Comparison of ENCODE assay signal across 7 mouse cellular contexts in genomic region chr15:78836086-78836621, GRCm38 (mm10). TPM values are rescaled to one million over a fixed set of nuclear protein-coding genes. Genes with fewer than 3 reads are reported as not detected.
DNase-seq lines count a peak whose midpoint lies in the region; ATAC-seq and TF ChIP-seq lines count a peak whose summit lies in the region.

No protein-coding gene starts in this region.

- 52% methylated on average over 8 of the region's 8 CpGs for WGBS in forebrain, embryonic 12.5 days
- 36% methylated on average over 8 of the region's 8 CpGs for WGBS in hindbrain, embryonic 12.5 days
- 40% methylated on average over 8 of the region's 8 CpGs for WGBS in limb, embryonic 14.5 days

- no peaks in the 10 kb centered on the region for H3K36me3 ChIP-seq in forebrain, embryonic 12.5 days (replicated peaks)
- no peaks in the 10 kb centered on the region for H3K36me3 ChIP-seq in hindbrain, embryonic 12.5 days
- H3K36me3 ChIP-seq in limb, embryonic 14.5 days (ENCODE audit: control insufficient read depth, insufficient read depth, low read length), result no peaks in the 10 kb centered on the region
- H3K36me3 ChIP-seq in myocyte (ENCODE audit: control insufficient read depth, insufficient read depth), result no peaks in the 10 kb centered on the region

- TF ChIP-seq POLR2A in limb, embryonic 14.5 days (IDR thresholded peaks at IDR 0.05; ENCODE audit: borderline replicate concordance, extremely low read depth, insufficient read depth, insufficient read length), result no peak
- TF ChIP-seq POLR2A in myocyte (IDR thresholded peaks at IDR 0.05; ENCODE audit: insufficient read length, low read depth), result no peak

- H3K27me3 ChIP-seq in forebrain, embryonic 12.5 days, result peaks cover 36% of the 10 kb centered on the region
- peaks cover 3% of the 10 kb centered on the region; the same call in 1 of the 2 replicates for H3K27me3 ChIP-seq in hindbrain, embryonic 12.5 days
- no peaks in the 10 kb centered on the region for H3K27me3 ChIP-seq in limb, embryonic 14.5 days (ENCODE audit: control insufficient read depth, insufficient read depth, low read length)
- no peaks in the 10 kb centered on the region for H3K27me3 ChIP-seq in myocyte (ENCODE audit: control insufficient read depth, insufficient read depth, insufficient read length)

- no peaks in the 10 kb centered on the region for H3K9me3 ChIP-seq in forebrain, embryonic 12.5 days
- H3K9me3 ChIP-seq in hindbrain, embryonic 12.5 days (replicated peaks), result no peaks in the 10 kb centered on the region
- no peaks in the 10 kb centered on the region for H3K9me3 ChIP-seq in limb, embryonic 14.5 days (ENCODE audit: control insufficient read depth, low read length)

- DNase-seq in adrenal gland, postnatal 36 days, result peak; percentile 60 to 79
- no peak for DNase-seq in limb, embryonic 14.5 days (ENCODE audit: low spot score)
- DNase-seq in urinary bladder, postnatal 14 days (ENCODE audit: low spot score), result no peak
- no peak for DNase-seq in thymus, postnatal 25 days

- peak overlapping the region; percentile 1 for H3ac ChIP-seq in myocyte (ENCODE audit: control insufficient read depth, insufficient read length)

- no peak for ATAC-seq in forebrain, embryonic 12.5 days (ENCODE audit: low FRiP score)
- ATAC-seq in hindbrain, embryonic 12.5 days (ENCODE audit: low FRiP score), result no peak
- no peak for ATAC-seq in limb, embryonic 14.5 days (ENCODE audit: low FRiP score, low read depth)

- no peak overlapping the region for H3K4me3 ChIP-seq in forebrain, embryonic 12.5 days (replicated peaks)
- H3K4me3 ChIP-seq in hindbrain, embryonic 12.5 days, result no peak overlapping the region
- no peak overlapping the region for H3K4me3 ChIP-seq in limb, embryonic 14.5 days (replicated peaks; ENCODE audit: low read length)
- peak overlapping the region; percentile 1 for H3K4me3 ChIP-seq in myocyte

- H3K27ac ChIP-seq in forebrain, embryonic 12.5 days, result peak overlapping the region; percentile 50; the same call in 1 of the 2 replicates
- peak overlapping the region; percentile 72 for H3K27ac ChIP-seq in hindbrain, embryonic 12.5 days
- peak overlapping the region; percentile 48; the same call in 1 of the 2 replicates for H3K27ac ChIP-seq in limb, embryonic 14.5 days (replicated peaks; ENCODE audit: low read depth, low read length)

- H3K79me2 ChIP-seq in myocyte (ENCODE audit: control insufficient read depth, insufficient read depth), result no peaks in the 10 kb centered on the region

- H3K4me2 ChIP-seq in forebrain, embryonic 12.5 days, result no peak overlapping the region
- no peak overlapping the region for H3K4me2 ChIP-seq in hindbrain, embryonic 12.5 days (replicated peaks)
- H3K4me2 ChIP-seq in limb, embryonic 14.5 days (replicated peaks; ENCODE audit: low read depth, low read length, severe bottlenecking), result no peak overlapping the region
- H3K4me2 ChIP-seq in myocyte (ENCODE audit: low read depth), result peak overlapping the region; percentile 65

- no peak overlapping the region for H3K9ac ChIP-seq in forebrain, embryonic 12.5 days
- no peak overlapping the region for H3K9ac ChIP-seq in hindbrain, embryonic 12.5 days
- H3K9ac ChIP-seq in limb, embryonic 14.5 days (ENCODE audit: low read depth, low read length, severe bottlenecking), result no peak overlapping the region

- peaks cover 51% of the 10 kb centered on the region for H3K4me1 ChIP-seq in forebrain, embryonic 12.5 days
- peaks cover 63% of the 10 kb centered on the region for H3K4me1 ChIP-seq in hindbrain, embryonic 12.5 days
- H3K4me1 ChIP-seq in limb, embryonic 14.5 days (ENCODE audit: control insufficient read depth, insufficient read depth, low read length), result peaks cover 59% of the 10 kb centered on the region

TF ChIP-seq in myocyte, 11 proteins besides CTCF, POLR2A, EP300 and RAD21:
- TF ChIP-seq MAX (IDR thresholded peaks at IDR 0.05; ENCODE audit: low read depth), result peak; percentile 2
- TF ChIP-seq MYOD1 (IDR thresholded peaks at IDR 0.05; ENCODE audit: control insufficient read depth in 1 of 3, insufficient read length in 2 of 3, low read depth in 2 of 3), result peak in 2 of 3 experiments; percentile 76 to 85
- TF ChIP-seq POLR2AphosphoS2 (IDR thresholded peaks at IDR 0.05; ENCODE audit: insufficient read length, low read depth), result peak; percentile 31
- TF ChIP-seq TCF3 (IDR thresholded peaks at IDR 0.05; ENCODE audit: insufficient read length, low read depth), result no peak
- TF ChIP-seq TCF12 (IDR thresholded peaks at IDR 0.05; ENCODE audit: insufficient read depth, poor library complexity, severe bottlenecking), result peak; percentile 89
- peak; percentile 53 to 97 (median 93) for TF ChIP-seq MYOG (IDR thresholded peaks at IDR 0.05; ENCODE audit: control insufficient read depth in 1 of 3, insufficient read depth in 1 of 3, insufficient read length in 2 of 3, low read depth in 2 of 3)

RNA-seq across cellular contexts. Expression of gene Cdc42ep1, which starts 6.3 kb away (rescaled TPM):
- total RNA-seq in adrenal gland, postnatal 36 days (2021), result 10 to 100 TPM; 36.8 to 52.6 TPM
- polyA plus RNA-seq in forebrain, embryonic 12.5 days (2016; fragmentation: Nextera tagmentation; extraction: Ambion mirVana), result 7.7 and 8.4 TPM in 2 replicates
- polyA plus RNA-seq in hindbrain, embryonic 12.5 days (2016; fragmentation: Nextera tagmentation; extraction: Ambion mirVana), result 15.1 and 15.6 TPM in 2 replicates
- 25.2 and 34.3 TPM in 2 replicates for polyA plus RNA-seq in limb, embryonic 14.5 days (2012; rRNA removed)
- polyA plus RNA-seq in limb, embryonic 14.5 days (2014; fragmentation: Nextera tagmentation; extraction: Ambion mirVana), result 23.1 and 24.3 TPM in 2 replicates
- 76.0 TPM for polyA plus RNA-seq in myocyte (2012; fragmentation: generic; extraction: Trizol)

RNA-seq across cellular contexts. Expression of gene Lgals2, which starts 19.2 kb away (rescaled TPM):
- under 1 TPM; 0.53 to 0.56 TPM for total RNA-seq in adrenal gland, postnatal 36 days (2021)
- polyA plus RNA-seq in forebrain, embryonic 12.5 days (2016; fragmentation: Nextera tagmentation; extraction: Ambion mirVana), result not detected in 2 replicates
- not detected in 2 replicates for polyA plus RNA-seq in hindbrain, embryonic 12.5 days (2016; fragmentation: Nextera tagmentation; extraction: Ambion mirVana)
- polyA plus RNA-seq in limb, embryonic 14.5 days (2012; rRNA removed), result 0.65 and 0.72 TPM in 2 replicates
- 0.58 TPM in 1 of 2 replicates, not detected in the other for polyA plus RNA-seq in limb, embryonic 14.5 days (2014; fragmentation: Nextera tagmentation; extraction: Ambion mirVana)
- polyA plus RNA-seq in myocyte (2012; fragmentation: generic; extraction: Trizol), result 2.2 TPM

RNA-seq across cellular contexts. Expression of gene Card10, which starts 33.3 kb away (rescaled TPM):
- total RNA-seq in adrenal gland, postnatal 36 days (2021), result 1 to 10 TPM; 5.9 to 9.8 TPM
- 2.0 and 2.1 TPM in 2 replicates for polyA plus RNA-seq in forebrain, embryonic 12.5 days (2016; fragmentation: Nextera tagmentation; extraction: Ambion mirVana)
- polyA plus RNA-seq in hindbrain, embryonic 12.5 days (2016; fragmentation: Nextera tagmentation; extraction: Ambion mirVana), result 2.7 and 2.9 TPM in 2 replicates
- polyA plus RNA-seq in limb, embryonic 14.5 days (2012; rRNA removed), result 9.0 and 12.4 TPM in 2 replicates
- polyA plus RNA-seq in limb, embryonic 14.5 days (2014; fragmentation: Nextera tagmentation; extraction: Ambion mirVana), result 4.4 and 5.1 TPM in 2 replicates
- polyA plus RNA-seq in myocyte (2012; fragmentation: generic; extraction: Trizol), result 1.4 TPM

RNA-seq across cellular contexts. Expression of gene Gga1, which starts 40.8 kb away (rescaled TPM):
- 10 to 100 TPM; 56.0 to 57.3 TPM for total RNA-seq in adrenal gland, postnatal 36 days (2021)
- polyA plus RNA-seq in forebrain, embryonic 12.5 days (2016; fragmentation: Nextera tagmentation; extraction: Ambion mirVana), result 53.6 and 56.4 TPM in 2 replicates
- polyA plus RNA-seq in hindbrain, embryonic 12.5 days (2016; fragmentation: Nextera tagmentation; extraction: Ambion mirVana), result 54.3 and 58.7 TPM in 2 replicates
- polyA plus RNA-seq in limb, embryonic 14.5 days (2012; rRNA removed), result 60.6 and 80.6 TPM in 2 replicates
- polyA plus RNA-seq in limb, embryonic 14.5 days (2014; fragmentation: Nextera tagmentation; extraction: Ambion mirVana), result 43.6 and 45.0 TPM in 2 replicates
- 89.3 TPM for polyA plus RNA-seq in myocyte (2012; fragmentation: generic; extraction: Trizol)

Comparison
In these comparisons a context has a peak if more than half of its experiments do, and no peak if none do; other contexts are left out.
1. DNase-seq: peak in adrenal gland, postnatal 36 days (2 of 2); none in limb, embryonic 14.5 days (single experiment), urinary bladder, postnatal 14 days (single experiment) and thymus, postnatal 25 days (single experiment).
2. Peak in every context shown above with its lines, with median percentiles within 50 percentile points of each other: H3K27ac ChIP-seq.